ENCODE assay signal across 32 mouse cellular contexts in genomic region chr10:95620796-95621195, GRCm38 (mm10). TPM values are rescaled to one million over a fixed set of nuclear protein-coding genes. Genes with fewer than 3 reads are reported as not detected.
DNase-seq lines count a peak whose midpoint lies in the region; ATAC-seq and TF ChIP-seq lines count a peak whose summit lies in the region.
"Had no signal": no experiment of that assay in that cellular context is flagged by ENCODE, and none has a peak within 500 bp of the region (broad histone marks: within the 10 kb centered on the region; RNA-seq: fewer than 3 reads in every experiment).

No protein-coding gene starts in this region.

- H3K4me2 ChIP-seq in forebrain, embryonic 12.5 days = no peak overlapping the region
- no peak overlapping the region for H3K4me2 ChIP-seq in forebrain, postnatal 0 days (ENCODE audit: low read depth)
- H3K4me2 ChIP-seq in hindbrain, embryonic 13.5 days = no peak overlapping the region
- H3K4me2 ChIP-seq in hindbrain, postnatal 0 days (ENCODE audit: low read depth, low read length) = no peak overlapping the region
- no peak overlapping the region for H3K4me2 ChIP-seq in kidney, embryonic 15.5 days
- H3K4me2 ChIP-seq: heart, embryonic 11.5 days; hindbrain, embryonic 12.5 days had no signal

- WGBS in forebrain, embryonic 12.5 days = 89% methylated on average over 3 of the region's 3 CpGs
- WGBS in forebrain, postnatal 0 days = 69% methylated on average over 3 of the region's 3 CpGs
- 89% methylated on average over 3 of the region's 3 CpGs for WGBS in hindbrain, embryonic 13.5 days
- 79% methylated on average over 3 of the region's 3 CpGs for WGBS in hindbrain, postnatal 0 days
- 89% methylated on average over 3 of the region's 3 CpGs for whole genome bisulfite sequencing in kidney, embryonic 15.5 days

- no peak for TF ChIP-seq CTCF in forebrain, postnatal 0 days (IDR thresholded peaks at IDR 0.05; ENCODE audit: low read depth)
- no peak for TF ChIP-seq CTCF in hindbrain, postnatal 0 days (IDR thresholded peaks at IDR 0.05; ENCODE audit: low read depth)
- TF ChIP-seq CTCF in brain, embryonic 14.5 days (IDR thresholded peaks at IDR 0.05; ENCODE audit: borderline replicate concordance, extremely low read depth, insufficient read depth, insufficient read length) = no peak

- no peak overlapping the region for H3K4me3 ChIP-seq in forebrain, embryonic 12.5 days (replicated peaks)
- no peak overlapping the region for H3K4me3 ChIP-seq in forebrain, postnatal 0 days (ENCODE audit: low read depth, low read length)
- H3K4me3 ChIP-seq in hindbrain, embryonic 13.5 days = no peak overlapping the region
- no peak overlapping the region for H3K4me3 ChIP-seq in hindbrain, postnatal 0 days (ENCODE audit: low read length)
- no peak overlapping the region for H3K4me3 ChIP-seq in kidney, embryonic 15.5 days (replicated peaks)
- H3K4me3 ChIP-seq: forebrain, embryonic 10.5 days; heart, adult 2 months; hindbrain, embryonic 12.5 days had no signal

- no peaks in the 10 kb centered on the region for H3K36me3 ChIP-seq in forebrain, embryonic 12.5 days (replicated peaks)
- H3K36me3 ChIP-seq in forebrain, postnatal 0 days (ENCODE audit: insufficient read depth) = no peaks in the 10 kb centered on the region
- no peaks in the 10 kb centered on the region for H3K36me3 ChIP-seq in hindbrain, embryonic 13.5 days
- H3K36me3 ChIP-seq in hindbrain, postnatal 0 days (ENCODE audit: insufficient read depth, low read length) = no peaks in the 10 kb centered on the region
- no peaks in the 10 kb centered on the region for H3K36me3 ChIP-seq in kidney, embryonic 15.5 days
- H3K36me3 ChIP-seq: forebrain, embryonic 10.5 days; G1E; hindbrain, embryonic 12.5 days had no signal

- no peak for DNase-seq in forebrain, postnatal 0 days
- DNase-seq in hindbrain, postnatal 0 days (ENCODE audit: low spot score) = no peak
- peak; percentile 73 for DNase-seq in ES-CJ7 (ENCODE audit: low read depth, low spot score)
- DNase-seq in brain, embryonic 14.5 days (ENCODE audit: low read depth) = peak; percentile 36
- no peak for DNase-seq in testis, postnatal 10 days (ENCODE audit: low spot score)
- DNase-seq: adrenal gland, adult 8-10 months; adrenal gland, postnatal 25 days; cerebellum, adult 18-20 months; cerebellum, adult 9-10 months; cerebellum, postnatal 14 days; gastrocnemius, postnatal 10 days; gastrocnemius, postnatal 36 days; heart, adult 2 months had no signal

- H3K4me1 ChIP-seq in forebrain, embryonic 12.5 days = peaks cover 36% of the 10 kb centered on the region
- no peaks in the 10 kb centered on the region for H3K4me1 ChIP-seq in forebrain, postnatal 0 days (ENCODE audit: insufficient read depth)
- peaks cover 37% of the 10 kb centered on the region for H3K4me1 ChIP-seq in hindbrain, embryonic 13.5 days (replicated peaks)
- H3K4me1 ChIP-seq in hindbrain, postnatal 0 days (ENCODE audit: insufficient read depth, low read length) = no peaks in the 10 kb centered on the region
- H3K4me1 ChIP-seq in kidney, embryonic 15.5 days = peaks cover 24% of the 10 kb centered on the region

- peak overlapping the region; percentile 76; the same call in 1 of the 2 replicates for H3K27ac ChIP-seq in forebrain, embryonic 12.5 days
- no peak overlapping the region for H3K27ac ChIP-seq in forebrain, postnatal 0 days (ENCODE audit: low read depth, low read length)
- H3K27ac ChIP-seq in hindbrain, embryonic 13.5 days = peak overlapping the region; percentile 52; the same call in 1 of the 2 replicates
- no peak overlapping the region for H3K27ac ChIP-seq in hindbrain, postnatal 0 days
- no peak overlapping the region for H3K27ac ChIP-seq in kidney, embryonic 15.5 days
- H3K27ac ChIP-seq: forebrain, embryonic 10.5 days; heart, adult 2 months had no signal

- no peak for TF ChIP-seq POLR2A in brain, embryonic 14.5 days (IDR thresholded peaks at IDR 0.05; ENCODE audit: borderline replicate concordance, extremely low read depth, insufficient read depth, insufficient read length, poor library complexity, severe bottlenecking)

- H3K9me3 ChIP-seq in forebrain, embryonic 12.5 days = no peaks in the 10 kb centered on the region
- no peaks in the 10 kb centered on the region for H3K9me3 ChIP-seq in forebrain, postnatal 0 days (ENCODE audit: low read length)
- no peaks in the 10 kb centered on the region for H3K9me3 ChIP-seq in hindbrain, embryonic 13.5 days
- H3K9me3 ChIP-seq in hindbrain, postnatal 0 days (ENCODE audit: low read length) = no peaks in the 10 kb centered on the region
- H3K9me3 ChIP-seq in kidney, embryonic 15.5 days (replicated peaks) = no peaks in the 10 kb centered on the region
- H3K9me3 ChIP-seq: forebrain, embryonic 10.5 days; G1E; hindbrain, embryonic 12.5 days had no signal

- no peak overlapping the region for H3K9ac ChIP-seq in forebrain, embryonic 12.5 days
- H3K9ac ChIP-seq in forebrain, postnatal 0 days = no peak overlapping the region
- no peak overlapping the region for H3K9ac ChIP-seq in hindbrain, embryonic 13.5 days
- no peak overlapping the region for H3K9ac ChIP-seq in hindbrain, postnatal 0 days (replicated peaks; ENCODE audit: low read length)
- no peak overlapping the region for H3K9ac ChIP-seq in kidney, embryonic 15.5 days
- H3K9ac ChIP-seq: hindbrain, embryonic 12.5 days had no signal

- no peaks in the 10 kb centered on the region for H3K27me3 ChIP-seq in forebrain, embryonic 12.5 days
- no peaks in the 10 kb centered on the region for H3K27me3 ChIP-seq in forebrain, postnatal 0 days (ENCODE audit: insufficient read depth, low read length)
- no peaks in the 10 kb centered on the region for H3K27me3 ChIP-seq in hindbrain, embryonic 13.5 days
- H3K27me3 ChIP-seq in hindbrain, postnatal 0 days (ENCODE audit: insufficient read depth, low read length) = no peaks in the 10 kb centered on the region
- H3K27me3 ChIP-seq in kidney, embryonic 15.5 days = no peaks in the 10 kb centered on the region
- H3K27me3 ChIP-seq: hindbrain, embryonic 12.5 days; Patski had no signal

- no peak for ATAC-seq in forebrain, embryonic 12.5 days (ENCODE audit: low FRiP score)
- no peak for ATAC-seq in forebrain, postnatal 0 days
- ATAC-seq in hindbrain, embryonic 13.5 days (ENCODE audit: low FRiP score) = no peak
- no peak for ATAC-seq in hindbrain, postnatal 0 days
- ATAC-seq in kidney, embryonic 15.5 days (replicated peaks; ENCODE audit: low FRiP score) = no peak
- ATAC-seq: activated CD4-positive, CD25-positive, alpha-beta regulatory T cell, adult 4 months; hindbrain, embryonic 16.5 days; inflammation-experienced regulatory T-cells, adult 6 months; intestine, embryonic 16.5 days; Patski had no signal

RNA-seq across cellular contexts. Expression of gene Anapc15-ps, which starts 52.5 kb away (rescaled TPM):
- not detected in 2 replicates for polyA plus RNA-seq in forebrain, embryonic 12.5 days (2016; fragmentation: Nextera tagmentation; extraction: Ambion mirVana)
- not detected in 2 replicates for total RNA-seq in forebrain, postnatal 0 days (2014; rRNA removed)
- 0.55 TPM in 1 of 2 replicates, not detected in the other for polyA plus RNA-seq in forebrain, postnatal 0 days (2015; fragmentation: Nextera tagmentation; extraction: Ambion mirVana)
- not detected in 2 replicates for polyA plus RNA-seq in hindbrain, embryonic 13.5 days (2015; fragmentation: Nextera tagmentation; extraction: Ambion mirVana)
- not detected in 2 replicates for total RNA-seq in hindbrain, postnatal 0 days (2014; rRNA removed)
- polyA plus RNA-seq in hindbrain, postnatal 0 days (2015; fragmentation: Nextera tagmentation; extraction: Ambion mirVana) = 0.54 TPM in 1 of 2 replicates, not detected in the other
- 0.34 and 0.49 TPM in 2 replicates for polyA plus RNA-seq in brain, embryonic 14.5 days (2012; rRNA removed)
- polyA plus RNA-seq in kidney, embryonic 15.5 days (2015; fragmentation: Nextera tagmentation; extraction: Ambion mirVana) = 0.47 TPM in 1 of 2 replicates, not detected in the other
- total RNA-seq: adrenal gland, postnatal 25 days; gastrocnemius, adult 18-20 months; gastrocnemius, postnatal 10 days; gastrocnemius, postnatal 36 days; heart, adult 2 months; heart, postnatal 25 days; hematopoietic stem cell, adult 5-6 weeks had no signal
- polyA plus RNA-seq: activated CD4-positive, CD25-positive, alpha-beta regulatory T cell, adult 4 months; embryonic facial prominence, embryonic 11.5 days; embryonic facial prominence, embryonic 14.5 days; forebrain, embryonic 10.5 days; G1E; heart, adult 2 months; heart, embryonic 11.5 days; heart, embryonic 14.5 days; heart, postnatal 0 days; hindbrain, embryonic 12.5 days; inflammation-experienced regulatory T-cells, adult 6 months; intestine, embryonic 16.5 days had no signal

RNA-seq across cellular contexts. Expression of gene Nudt4, which starts 56.9 kb away (rescaled TPM):
- 107 and 108 TPM in 2 replicates for polyA plus RNA-seq in forebrain, embryonic 12.5 days (2016; fragmentation: Nextera tagmentation; extraction: Ambion mirVana)
- total RNA-seq in forebrain, postnatal 0 days (2014; rRNA removed) = 87.6 and 110 TPM in 2 replicates
- polyA plus RNA-seq in forebrain, postnatal 0 days (2015; fragmentation: Nextera tagmentation; extraction: Ambion mirVana) = 71.2 and 81.5 TPM in 2 replicates
- polyA plus RNA-seq in hindbrain, embryonic 13.5 days (2015; fragmentation: Nextera tagmentation; extraction: Ambion mirVana) = 74.6 and 76.5 TPM in 2 replicates
- 52.3 and 55.5 TPM in 2 replicates for total RNA-seq in hindbrain, postnatal 0 days (2014; rRNA removed)
- polyA plus RNA-seq in hindbrain, postnatal 0 days (2015; fragmentation: Nextera tagmentation; extraction: Ambion mirVana) = 64.3 and 64.7 TPM in 2 replicates
- polyA plus RNA-seq in brain, embryonic 14.5 days (2012; rRNA removed) = 53.4 and 64.6 TPM in 2 replicates
- polyA plus RNA-seq in kidney, embryonic 15.5 days (2015; fragmentation: Nextera tagmentation; extraction: Ambion mirVana) = 113 and 125 TPM in 2 replicates

Comparison
In these comparisons a context has a peak if more than half of its experiments do, and no peak if none do; other contexts are left out.
1. H3K27ac ChIP-seq: peak in forebrain, embryonic 12.5 days (single experiment) and hindbrain, embryonic 13.5 days (single experiment); none in forebrain, postnatal 0 days (single experiment), hindbrain, postnatal 0 days (single experiment) and kidney, embryonic 15.5 days (single experiment).
2. DNase-seq: peak in ES-CJ7 (single experiment) and brain, embryonic 14.5 days (single experiment); none in forebrain, postnatal 0 days (single experiment), hindbrain, postnatal 0 days (single experiment) and testis, postnatal 10 days (single experiment).